In the genomic region with DNA sequence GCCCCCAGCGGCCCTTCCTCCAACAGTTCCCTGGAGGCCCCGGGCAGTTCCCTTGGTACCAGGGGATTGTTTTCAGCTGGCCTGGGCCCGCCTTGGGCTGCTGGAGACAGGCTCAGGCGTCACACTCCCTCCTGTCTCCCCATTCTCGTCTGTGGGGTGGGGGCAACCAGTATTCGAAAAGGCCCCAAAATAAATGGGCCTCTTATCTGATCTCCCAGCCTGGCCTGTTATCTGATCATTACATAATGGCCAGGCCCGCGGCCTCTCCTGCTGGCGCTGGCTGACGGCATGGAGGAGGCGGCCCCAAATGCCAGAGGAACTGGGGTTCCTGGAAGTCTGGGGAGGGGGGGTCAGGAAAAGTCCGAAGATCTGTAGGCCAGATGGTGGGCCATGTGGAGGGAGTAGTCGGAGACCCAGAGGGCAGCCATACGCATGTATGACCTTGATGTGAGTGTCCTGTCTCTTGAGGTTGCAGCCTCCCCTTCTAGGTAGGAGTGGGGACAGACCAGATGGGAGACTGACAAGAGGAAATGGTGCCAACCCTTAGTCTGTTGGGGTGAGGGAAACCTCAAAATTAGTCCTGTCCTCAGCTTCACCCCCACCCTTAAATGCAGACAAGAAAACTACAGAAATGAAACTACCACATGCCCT, we compare ENCODE assay signal across 8 mouse cellular contexts. TPM values are rescaled to one million over a fixed set of nuclear protein-coding genes. Genes with fewer than 3 reads are reported as not detected.
DNase-seq lines count a peak whose midpoint lies in the region; ATAC-seq and TF ChIP-seq lines count a peak whose summit lies in the region.

No protein-coding gene starts in this region.

- H3K27ac ChIP-seq in intestine, embryonic 14.5 days (ENCODE audit: low read depth): peak overlapping the region; percentile 78
- H3K27ac ChIP-seq in intestine, postnatal 0 days (ENCODE audit: low read depth, low read length): no peak overlapping the region; the same call in 1 of the 2 replicates
- peak overlapping the region; percentile 81 for H3K27ac ChIP-seq in hindbrain, embryonic 10.5 days
- H3K27ac ChIP-seq in small intestine, adult 2 months (ENCODE audit: insufficient read depth, low read depth, low read length): peak overlapping the region; percentile 64

- TF ChIP-seq CTCF in intestine, postnatal 0 days (IDR thresholded peaks at IDR 0.05; ENCODE audit: low read depth): no peak
- TF ChIP-seq CTCF in small intestine, adult 2 months (IDR thresholded peaks at IDR 0.05; ENCODE audit: extremely low read depth, insufficient read length, insufficient replicate concordance, low read depth, low read length): no peak

- TF ChIP-seq POLR2A in small intestine, adult 2 months (IDR thresholded peaks at IDR 0.05; ENCODE audit: low read depth, low read length): no peak

- 59% methylated on average over 14 of the region's 14 CpGs for WGBS in intestine, embryonic 14.5 days
- 70% methylated on average over 13 of the region's 14 CpGs for WGBS in intestine, postnatal 0 days
- WGBS in hindbrain, embryonic 10.5 days: 76% methylated on average over 14 of the region's 14 CpGs
- WGBS in small intestine, adult 2 months: 82% methylated on average over 14 of the region's 14 CpGs

- no peaks in the 10 kb centered on the region for H3K9me3 ChIP-seq in intestine, embryonic 14.5 days (ENCODE audit: control insufficient read depth, low read length)
- no peaks in the 10 kb centered on the region for H3K9me3 ChIP-seq in intestine, postnatal 0 days (ENCODE audit: control insufficient read depth)
- H3K9me3 ChIP-seq in hindbrain, embryonic 10.5 days: no peaks in the 10 kb centered on the region

- H3K4me3 ChIP-seq in intestine, embryonic 14.5 days (ENCODE audit: low read depth, low read length): no peak overlapping the region
- H3K4me3 ChIP-seq in intestine, postnatal 0 days (ENCODE audit: low read depth, low read length): no peak overlapping the region
- H3K4me3 ChIP-seq in hindbrain, embryonic 10.5 days: no peak overlapping the region
- H3K4me3 ChIP-seq in small intestine, adult 2 months (ENCODE audit: low read depth, low read length): no peak overlapping the region

- no peak overlapping the region for H3K4me2 ChIP-seq in intestine, embryonic 14.5 days (ENCODE audit: low read length)
- H3K4me2 ChIP-seq in intestine, postnatal 0 days (replicated peaks; ENCODE audit: low read depth): no peak overlapping the region

- peaks cover 9% of the 10 kb centered on the region; the same call in 1 of the 2 replicates for H3K36me3 ChIP-seq in intestine, embryonic 14.5 days (ENCODE audit: control insufficient read depth, insufficient read depth, low read length)
- no peaks in the 10 kb centered on the region; the same call in 1 of the 2 replicates for H3K36me3 ChIP-seq in intestine, postnatal 0 days (ENCODE audit: control insufficient read depth, insufficient read depth)
- no peaks in the 10 kb centered on the region for H3K36me3 ChIP-seq in hindbrain, embryonic 10.5 days
- H3K36me3 ChIP-seq in small intestine, adult 2 months (ENCODE audit: control insufficient read depth, insufficient read depth, low read length): no peaks in the 10 kb centered on the region

- H3K9ac ChIP-seq in intestine, embryonic 14.5 days (ENCODE audit: low read length): no peak overlapping the region
- no peak overlapping the region for H3K9ac ChIP-seq in intestine, postnatal 0 days (ENCODE audit: low read depth, low read length)

- ATAC-seq in intestine, embryonic 14.5 days (replicated peaks; ENCODE audit: low FRiP score, low TSS enrichment, low read depth): no peak
- ATAC-seq in intestine, postnatal 0 days: no peak; the same call in 1 of the 2 replicates

- no peak for DNase-seq in intestine, embryonic 14.5 days (ENCODE audit: low spot score)
- no peak for DNase-seq in hindbrain, embryonic 10.5 days (ENCODE audit: low spot score)
- DNase-seq in liver: peak; percentile 40
- no peak for DNase-seq in frontal cortex, postnatal 36 days (ENCODE audit: low spot score in 2 of 2)
- no peak for DNase-seq in thymus, postnatal 14 days
- no peak for DNase-seq in retina, embryonic 14.5 days (ENCODE audit: low spot score)

- no peaks in the 10 kb centered on the region for H3K27me3 ChIP-seq in intestine, embryonic 14.5 days (replicated peaks; ENCODE audit: control insufficient read depth, insufficient read depth, low read length)
- H3K27me3 ChIP-seq in intestine, postnatal 0 days (replicated peaks; ENCODE audit: control insufficient read depth, insufficient read depth, low read length): no peaks in the 10 kb centered on the region
- H3K27me3 ChIP-seq in hindbrain, embryonic 10.5 days (ENCODE audit: insufficient read depth, poor library complexity, severe bottlenecking): no peaks in the 10 kb centered on the region
- no peaks in the 10 kb centered on the region for H3K27me3 ChIP-seq in small intestine, adult 2 months (ENCODE audit: control insufficient read depth, insufficient read depth, low read length)

- peaks cover 18% of the 10 kb centered on the region for H3K4me1 ChIP-seq in intestine, embryonic 14.5 days (replicated peaks; ENCODE audit: control insufficient read depth, insufficient read depth, low read length)
- no peaks in the 10 kb centered on the region for H3K4me1 ChIP-seq in intestine, postnatal 0 days (replicated peaks; ENCODE audit: control insufficient read depth, insufficient read depth, low read length)
- peaks cover 26% of the 10 kb centered on the region for H3K4me1 ChIP-seq in hindbrain, embryonic 10.5 days (replicated peaks)
- H3K4me1 ChIP-seq in small intestine, adult 2 months (ENCODE audit: control insufficient read depth, insufficient read depth, insufficient read length, low read length): no peaks in the 10 kb centered on the region

RNA-seq across cellular contexts. Expression of a gene that starts 8.5 kb away (rescaled TPM):
- polyA plus RNA-seq in intestine, embryonic 14.5 days (2014; fragmentation: Nextera tagmentation; extraction: Ambion mirVana): 59.5 and 61.4 TPM in 2 replicates
- polyA plus RNA-seq in intestine, postnatal 0 days (2015; fragmentation: Nextera tagmentation; extraction: Ambion mirVana): 32.2 and 34.1 TPM in 2 replicates
- polyA plus RNA-seq in hindbrain, embryonic 10.5 days (2016; fragmentation: Nextera tagmentation; extraction: Ambion mirVana): 28.8 and 35.8 TPM in 2 replicates
- 36.8 and 54.4 TPM in 2 replicates for polyA plus RNA-seq in small intestine, adult 2 months (2012; rRNA removed)

RNA-seq across cellular contexts. Expression of a gene that starts 33.3 kb away (rescaled TPM):
- 22.8 and 24.6 TPM in 2 replicates for polyA plus RNA-seq in intestine, embryonic 14.5 days (2014; fragmentation: Nextera tagmentation; extraction: Ambion mirVana)
- polyA plus RNA-seq in intestine, postnatal 0 days (2015; fragmentation: Nextera tagmentation; extraction: Ambion mirVana): 10.5 and 12.1 TPM in 2 replicates
- 26.9 and 37.6 TPM in 2 replicates for polyA plus RNA-seq in hindbrain, embryonic 10.5 days (2016; fragmentation: Nextera tagmentation; extraction: Ambion mirVana)
- polyA plus RNA-seq in small intestine, adult 2 months (2012; rRNA removed): 3.4 and 3.7 TPM in 2 replicates

RNA-seq across cellular contexts. Expression of a gene that starts 49.1 kb away (rescaled TPM):
- 32.9 and 35.6 TPM in 2 replicates for polyA plus RNA-seq in intestine, embryonic 14.5 days (2014; fragmentation: Nextera tagmentation; extraction: Ambion mirVana)
- 12.4 and 15.2 TPM in 2 replicates for polyA plus RNA-seq in intestine, postnatal 0 days (2015; fragmentation: Nextera tagmentation; extraction: Ambion mirVana)
- polyA plus RNA-seq in hindbrain, embryonic 10.5 days (2016; fragmentation: Nextera tagmentation; extraction: Ambion mirVana): 25.9 and 29.5 TPM in 2 replicates
- polyA plus RNA-seq in small intestine, adult 2 months (2012; rRNA removed): 25.6 and 26.0 TPM in 2 replicates

RNA-seq across cellular contexts. Expression of a gene that starts 55.4 kb away (rescaled TPM):
- 5.7 and 6.9 TPM in 2 replicates for polyA plus RNA-seq in intestine, embryonic 14.5 days (2014; fragmentation: Nextera tagmentation; extraction: Ambion mirVana)
- polyA plus RNA-seq in intestine, postnatal 0 days (2015; fragmentation: Nextera tagmentation; extraction: Ambion mirVana): 8.3 and 9.1 TPM in 2 replicates
- polyA plus RNA-seq in hindbrain, embryonic 10.5 days (2016; fragmentation: Nextera tagmentation; extraction: Ambion mirVana): 12.7 and 14.1 TPM in 2 replicates
- 12.5 and 18.2 TPM in 2 replicates for polyA plus RNA-seq in small intestine, adult 2 months (2012; rRNA removed)

RNA-seq across cellular contexts. Expression of a gene that starts 58.0 kb away (rescaled TPM):
- polyA plus RNA-seq in intestine, embryonic 14.5 days (2014; fragmentation: Nextera tagmentation; extraction: Ambion mirVana): 83.8 and 85.2 TPM in 2 replicates
- polyA plus RNA-seq in intestine, postnatal 0 days (2015; fragmentation: Nextera tagmentation; extraction: Ambion mirVana): 54.0 and 62.2 TPM in 2 replicates
- polyA plus RNA-seq in hindbrain, embryonic 10.5 days (2016; fragmentation: Nextera tagmentation; extraction: Ambion mirVana): 121 and 125 TPM in 2 replicates
- polyA plus RNA-seq in small intestine, adult 2 months (2012; rRNA removed): 41.9 and 89.9 TPM in 2 replicates
